In the genomic region with DNA sequence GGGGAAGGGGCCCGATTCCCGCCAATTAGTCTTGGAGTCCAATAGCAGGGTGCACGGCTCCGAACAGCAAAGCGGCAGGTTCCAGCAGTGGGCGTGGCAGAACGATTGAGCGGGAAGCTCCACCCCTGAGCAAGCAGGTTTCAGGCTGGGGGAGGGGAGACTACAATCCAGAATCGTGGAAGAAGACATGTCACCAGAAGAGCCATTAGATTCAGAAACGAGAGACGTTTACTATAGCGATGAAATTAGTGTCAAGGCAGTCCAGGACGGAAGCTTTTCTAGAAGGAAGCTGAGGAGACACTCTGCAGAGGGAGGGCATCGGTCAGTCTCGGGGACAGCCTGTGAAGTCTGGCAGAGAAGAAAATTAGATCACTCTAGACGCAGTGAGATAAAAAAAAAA, we compare ENCODE assay signal across 11 mouse cellular contexts. TPM values are rescaled to one million over a fixed set of nuclear protein-coding genes. Genes with fewer than 3 reads are reported as not detected.
DNase-seq lines count a peak whose midpoint lies in the region; ATAC-seq and TF ChIP-seq lines count a peak whose summit lies in the region.
"Not testable (repeated sequence)": the region's sequence is repeated elsewhere in the genome, so short reads cannot be mapped to it uniquely, and the experiment has no call there.
"Had no signal": no experiment of that assay in that cellular context is flagged by ENCODE, and none has a peak within 500 bp of the region (broad histone marks: within the 10 kb centered on the region; RNA-seq: fewer than 3 reads in every experiment).

No protein-coding gene starts in this region.

- H3K9ac ChIP-seq in embryonic facial prominence, embryonic 11.5 days (replicated peaks; ENCODE audit: low read length): 0 out of 2 replicates have a peak overlapping the region, but pooled peaks have one; percentile 36
- H3K9ac ChIP-seq in hindbrain, embryonic 16.5 days (ENCODE audit: low read depth, low read length): peak overlapping the region; percentile 43; the same call in 1 of the 2 replicates

- not testable (repeated sequence) for ATAC-seq in embryonic facial prominence, embryonic 11.5 days (replicated peaks; ENCODE audit: insufficient number of reproducible peaks, low FRiP score, low TSS enrichment, low read depth)
- peak; percentile 54 for ATAC-seq in hindbrain, embryonic 16.5 days

- not testable (repeated sequence) for TF ChIP-seq CTCF in gastrocnemius, adult 2 months (IDR thresholded peaks at IDR 0.05)

- H3K9me3 ChIP-seq in embryonic facial prominence, embryonic 11.5 days (replicated peaks; ENCODE audit: control insufficient read depth, low read length); hindbrain, embryonic 16.5 days (ENCODE audit: control insufficient read depth, low read length); megakaryocyte, embryonic 14.5 days: not testable (repeated sequence)

- not testable (repeated sequence) for H3K36me3 ChIP-seq in embryonic facial prominence, embryonic 11.5 days (replicated peaks; ENCODE audit: control insufficient read depth, insufficient read depth, low read depth, low read length); hindbrain, embryonic 16.5 days (ENCODE audit: control insufficient read depth, insufficient read depth, low read length); megakaryocyte, embryonic 14.5 days (replicated peaks; ENCODE audit: low read length)

- H3K27me3 ChIP-seq in embryonic facial prominence, embryonic 11.5 days (ENCODE audit: control insufficient read depth, insufficient read depth, low read length); hindbrain, embryonic 16.5 days (replicated peaks; ENCODE audit: control insufficient read depth, insufficient read depth, low read length): not testable (repeated sequence)
- peaks cover 44% of the 10 kb centered on the region for H3K27me3 ChIP-seq in megakaryocyte, embryonic 14.5 days (replicated peaks)

- H3K4me2 ChIP-seq in embryonic facial prominence, embryonic 11.5 days (ENCODE audit: low read depth, low read length): peak overlapping the region; percentile 52
- H3K4me2 ChIP-seq in hindbrain, embryonic 16.5 days (ENCODE audit: low read length): peak overlapping the region; percentile 58

- intact Hi-C loops in gastrocnemius, adult 2 months (cut with DNase I): not testable (repeated sequence)

- H3K4me1 ChIP-seq in embryonic facial prominence, embryonic 11.5 days (ENCODE audit: control insufficient read depth, insufficient read depth, low read length); hindbrain, embryonic 16.5 days (ENCODE audit: control insufficient read depth, insufficient read depth, low read depth, low read length); megakaryocyte, embryonic 14.5 days: not testable (repeated sequence)

- not testable (repeated sequence) for H3K27ac ChIP-seq in embryonic facial prominence, embryonic 11.5 days (replicated peaks; ENCODE audit: low read depth, low read length); gastrocnemius, adult 2 months; hindbrain, embryonic 16.5 days (ENCODE audit: low read depth, low read length)

- H3K4me3 ChIP-seq in embryonic facial prominence, embryonic 11.5 days (ENCODE audit: low read depth, low read length): peak overlapping the region; percentile 21; the same call in 1 of the 2 replicates
- peak overlapping the region; percentile 53 for H3K4me3 ChIP-seq in gastrocnemius, adult 2 months
- peak overlapping the region; percentile 33 for H3K4me3 ChIP-seq in hindbrain, embryonic 16.5 days (ENCODE audit: low read length)
- H3K4me3 ChIP-seq in megakaryocyte, embryonic 14.5 days (replicated peaks): peak overlapping the region; percentile 74

- WGBS in embryonic facial prominence, embryonic 11.5 days: 7% methylated on average over 16 of the region's 16 CpGs
- 5% methylated on average over 16 of the region's 16 CpGs for WGBS in hindbrain, embryonic 16.5 days

- peak; percentile 62 for DNase-seq in ZHBTc4 (ENCODE audit: low read depth, low spot score)
- peak; percentile 46 for DNase-seq in embryonic facial prominence, embryonic 11.5 days (ENCODE audit: low spot score)
- not testable (repeated sequence) for DNase-seq in gastrocnemius, adult 2 months
- DNase-seq in kidney, postnatal 4 days: peak; percentile 18 to 31
- DNase-seq in liver: peak; percentile 10
- peak; percentile 58 for DNase-seq in retina, postnatal 1 day

RNA-seq across cellular contexts. Expression of gene Ropn1, which starts 7.8 kb away (rescaled TPM):
- polyA plus RNA-seq in embryonic facial prominence, embryonic 11.5 days (2014; fragmentation: Nextera tagmentation; extraction: Ambion mirVana): not detected in 2 replicates
- not detected for total RNA-seq in gastrocnemius, adult 2 months (2021)
- 0.30 TPM in 1 of 2 replicates, not detected in the other for polyA plus RNA-seq in hindbrain, embryonic 16.5 days (2015; fragmentation: Nextera tagmentation; extraction: Ambion mirVana)
- not detected in 2 replicates for polyA plus RNA-seq in megakaryocyte, embryonic 14.5 days (2012; ENCODE audit: insufficient read depth, low replicate concordance)
- total RNA-seq: gastrocnemius, postnatal 4 days had no signal
- polyA plus RNA-seq: C2C12; spleen, adult 2 months had no signal

RNA-seq across cellular contexts. Expression of gene Ccdc14, which starts 32.9 kb away (rescaled TPM):
- 11.7 and 13.4 TPM in 2 replicates for polyA plus RNA-seq in embryonic facial prominence, embryonic 11.5 days (2014; fragmentation: Nextera tagmentation; extraction: Ambion mirVana)
- total RNA-seq in gastrocnemius, adult 2 months (2021): 1 to 10 TPM; 2.1 to 2.5 TPM
- polyA plus RNA-seq in hindbrain, embryonic 16.5 days (2015; fragmentation: Nextera tagmentation; extraction: Ambion mirVana): 2.9 and 3.2 TPM in 2 replicates
- 0.11 TPM in 1 of 2 replicates, not detected in the other for polyA plus RNA-seq in megakaryocyte, embryonic 14.5 days (2012; ENCODE audit: insufficient read depth, low replicate concordance)

Comparison
In these comparisons a context has a peak if more than half of its experiments do, and no peak if none do; other contexts are left out.
1. H3K4me3 ChIP-seq: peak in every context shown above with its lines; median percentile 74 in megakaryocyte, embryonic 14.5 days; 53 in gastrocnemius, adult 2 months; 33 in hindbrain, embryonic 16.5 days; 21 in embryonic facial prominence, embryonic 11.5 days.